Comparison of ENCODE assay signal across 22 mouse cellular contexts in the genomic region with DNA sequence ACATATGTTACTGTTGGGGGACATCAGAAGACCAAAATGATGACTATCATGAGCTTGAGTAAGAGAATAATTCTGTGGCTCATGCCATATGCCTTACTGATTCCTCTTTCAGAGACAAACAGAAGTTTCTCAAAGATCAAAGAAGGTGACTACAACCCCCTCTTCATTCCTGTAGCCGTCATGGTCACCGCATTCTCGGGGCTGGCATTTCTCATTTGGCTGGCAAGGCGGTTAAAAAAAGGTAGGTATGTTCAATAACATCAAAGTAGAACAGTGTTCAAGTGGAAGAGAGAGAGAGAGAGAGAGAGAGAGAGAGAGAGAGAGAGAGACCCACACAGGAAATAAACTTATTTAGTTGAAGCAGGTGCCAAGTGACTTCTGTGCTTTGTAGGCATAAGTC. TPM values are rescaled to one million over a fixed set of nuclear protein-coding genes. Genes with fewer than 3 reads are reported as not detected.
DNase-seq lines count a peak whose midpoint lies in the region.
"Had no signal": no experiment of that assay in that cellular context is flagged by ENCODE, and none has a peak within 500 bp of the region (broad histone marks: within the 10 kb centered on the region; RNA-seq: fewer than 3 reads in every experiment).

No protein-coding gene starts in this region.

- DNase-seq in CD4-positive helper T cell, adult 2 months (ENCODE audit: low read depth, low spot score): peak; percentile 76
- peak; percentile 61 for DNase-seq in CD4-positive, CD25-positive, alpha-beta regulatory T cell, adult 2 months (ENCODE audit: low read depth, low spot score)
- DNase-seq in induced T-regulatory cell, adult 2 months (ENCODE audit: low read depth): peak; percentile 78
- peak; percentile 35 to 38 for DNase-seq in thymus, postnatal 10 days (ENCODE audit: low spot score in 2 of 2)
- DNase-seq in yolk sac, embryonic 10.5 days (ENCODE audit: low spot score): no peak
- no peak for DNase-seq in urinary bladder, adult 2 months (ENCODE audit: low spot score)
- no peak for DNase-seq in urinary bladder, postnatal 14 days (ENCODE audit: low spot score)
- DNase-seq: adrenal gland, adult 2 months; cerebellum, adult 18-20 months; gastrocnemius, postnatal 10 days; heart, adult 18-20 months; kidney, adult 9 months; kidney, postnatal 25 days; lung, adult 18-20 months; lung, postnatal 10 days; spleen, adult 18-20 months had no signal

RNA-seq across cellular contexts. Expression of gene Sell, which starts 10.2 kb away (rescaled TPM):
- polyA plus RNA-seq in urinary bladder, adult 2 months (2012; rRNA removed): 1.2 and 1.9 TPM in 2 replicates
- polyA plus RNA-seq: forebrain, embryonic 13.5 days; heart, embryonic 14.5 days; limb, embryonic 11.5 days; midbrain, embryonic 12.5 days had no signal

RNA-seq across cellular contexts. Expression of gene Sele, which starts 24.0 kb away (rescaled TPM):
- 13.6 and 18.0 TPM in 2 replicates for polyA plus RNA-seq in urinary bladder, adult 2 months (2012; rRNA removed)
- polyA plus RNA-seq: forebrain, embryonic 13.5 days; hindbrain, embryonic 15.5 days; limb, embryonic 11.5 days; midbrain, embryonic 12.5 days; stomach, embryonic 14.5 days had no signal

RNA-seq across cellular contexts. Expression of gene Selp, which starts 43.1 kb away (rescaled TPM):
- 5.5 and 6.8 TPM in 2 replicates for polyA plus RNA-seq in urinary bladder, adult 2 months (2012; rRNA removed)
- polyA plus RNA-seq: forebrain, embryonic 13.5 days; hindbrain, embryonic 15.5 days; midbrain, embryonic 12.5 days; stomach, embryonic 14.5 days had no signal

Comparison
In these comparisons a context has a peak if more than half of its experiments do, and no peak if none do; other contexts are left out.
1. DNase-seq: peak in CD4-positive helper T cell, adult 2 months (single experiment), CD4-positive, CD25-positive, alpha-beta regulatory T cell, adult 2 months (single experiment), induced T-regulatory cell, adult 2 months (single experiment) and thymus, postnatal 10 days (2 of 2); none in yolk sac, embryonic 10.5 days (single experiment), urinary bladder, adult 2 months (single experiment) and urinary bladder, postnatal 14 days (single experiment).